Mouse (Mus musculus) heart, adult 2 months (tissue): ENCODE results near the gene Rgs9.

ENCODE experiments used
- CTCF ChIP-seq: fragments of 200-600 bp; IDR thresholded peaks from 2 replicates; pipeline ENCODE4 v1.8.1; 2022; ENCODE audit warnings: antibody characterized with exemption, mild to moderate bottlenecking, moderate library complexity
- EP300 ChIP-seq: fragments of 200-500 bp; IDR thresholded peaks from 2 replicates; pipeline ENCODE4 v1.6.1; 2011; ENCODE audit warnings: low read depth, low read length, control low read depth; ENCODE audit not compliant: insufficient read depth
- POLR2A ChIP-seq: fragments of 200-500 bp; IDR thresholded peaks from 2 replicates; pipeline ENCODE4 v1.6.1; 2011; ENCODE audit warnings: mild to moderate bottlenecking, low read depth, low read length, control low read depth; ENCODE audit not compliant: insufficient read depth

GRCm38 (mm10) chr11:109343558-109343957 is 45.6 kb upstream of the Rgs9 start:
- no peak for TF ChIP-seq CTCF
- no peak for TF ChIP-seq EP300
- no peak for TF ChIP-seq POLR2A
